ENCODE assay signal across 11 mouse cellular contexts in genomic region chr2:85224221-85225179, GRCm38 (mm10). TPM values are rescaled to one million over a fixed set of nuclear protein-coding genes. Genes with fewer than 3 reads are reported as not detected.
DNase-seq lines count a peak whose midpoint lies in the region; ATAC-seq and TF ChIP-seq lines count a peak whose summit lies in the region.
"Had no signal": no experiment of that assay in that cellular context is flagged by ENCODE, and none has a peak within 500 bp of the region (broad histone marks: within the 10 kb centered on the region; RNA-seq: fewer than 3 reads in every experiment).

No protein-coding gene starts in this region.

- H3K4me3 ChIP-seq in forebrain, postnatal 0 days (ENCODE audit: low read depth, low read length) = no peak overlapping the region
- no peak overlapping the region for H3K4me3 ChIP-seq in neural tube, embryonic 13.5 days
- H3K4me3 ChIP-seq in cerebellum, adult 2 months (replicated peaks; ENCODE audit: insufficient read depth, low read depth, low read length) = no peak overlapping the region
- H3K4me3 ChIP-seq: heart, embryonic 10.5 days had no signal

- 47% methylated on average over 17 of the region's 17 CpGs for WGBS in forebrain, postnatal 0 days
- 51% methylated on average over 17 of the region's 17 CpGs for WGBS in neural tube, embryonic 13.5 days
- WGBS in cerebellum, adult 2 months = 70% methylated on average over 17 of the region's 17 CpGs

- H3K4me1 ChIP-seq in forebrain, postnatal 0 days (ENCODE audit: insufficient read depth) = no peaks in the 10 kb centered on the region
- H3K4me1 ChIP-seq in neural tube, embryonic 13.5 days (replicated peaks) = 0 out of 2 replicates have a peak, but pooled peaks cover 2% of the 10 kb centered on the region
- no peaks in the 10 kb centered on the region for H3K4me1 ChIP-seq in cerebellum, adult 2 months (ENCODE audit: control insufficient read depth, insufficient read depth, low read length)

- no peak for TF ChIP-seq CTCF in forebrain, postnatal 0 days (IDR thresholded peaks at IDR 0.05; ENCODE audit: low read depth)
- no peak for TF ChIP-seq CTCF in cerebellum, adult 2 months (IDR thresholded peaks at IDR 0.05; ENCODE audit: borderline replicate concordance, insufficient read depth, low read depth, low read length)

- no peaks in the 10 kb centered on the region for H3K27me3 ChIP-seq in forebrain, postnatal 0 days (ENCODE audit: insufficient read depth, low read length)
- no peaks in the 10 kb centered on the region for H3K27me3 ChIP-seq in neural tube, embryonic 13.5 days
- no peaks in the 10 kb centered on the region for H3K27me3 ChIP-seq in cerebellum, adult 2 months (ENCODE audit: control insufficient read depth, insufficient read depth, low read length)

- peak; percentile 8 to 9 for DNase-seq in kidney, postnatal 4 days
- DNase-seq in kidney, adult 11 months = no peak
- DNase-seq in forebrain, postnatal 0 days = no peak
- no peak for DNase-seq in retina, embryonic 14.5 days (ENCODE audit: low spot score)
- DNase-seq in cerebellum, adult 2 months = no peak
- DNase-seq in adrenal gland, postnatal 25 days = no peak
- DNase-seq: cerebellum, adult 8-10 months had no signal

- H3K36me3 ChIP-seq in forebrain, postnatal 0 days (ENCODE audit: insufficient read depth) = no peaks in the 10 kb centered on the region
- no peaks in the 10 kb centered on the region for H3K36me3 ChIP-seq in neural tube, embryonic 13.5 days
- H3K36me3 ChIP-seq: heart, embryonic 10.5 days had no signal

- no peak for TF ChIP-seq POLR2A in cerebellum, adult 2 months (IDR thresholded peaks at IDR 0.05; ENCODE audit: borderline replicate concordance, insufficient read depth, low read length)

- H3K27ac ChIP-seq in forebrain, postnatal 0 days (ENCODE audit: low read depth, low read length) = no peak overlapping the region
- H3K27ac ChIP-seq in neural tube, embryonic 13.5 days (replicated peaks) = no peak overlapping the region
- no peak overlapping the region for H3K27ac ChIP-seq in cerebellum, adult 2 months (ENCODE audit: insufficient read depth, low read length)
- H3K27ac ChIP-seq: heart, embryonic 10.5 days had no signal

- no peak overlapping the region for H3K9ac ChIP-seq in forebrain, postnatal 0 days
- H3K9ac ChIP-seq in neural tube, embryonic 13.5 days = no peak overlapping the region

- H3K9me3 ChIP-seq in forebrain, postnatal 0 days (ENCODE audit: low read length) = no peaks in the 10 kb centered on the region
- no peaks in the 10 kb centered on the region for H3K9me3 ChIP-seq in neural tube, embryonic 13.5 days
- H3K9me3 ChIP-seq: heart, embryonic 10.5 days had no signal

- no peak overlapping the region for H3K4me2 ChIP-seq in forebrain, postnatal 0 days (ENCODE audit: low read depth)
- H3K4me2 ChIP-seq in neural tube, embryonic 13.5 days = no peak overlapping the region

- ATAC-seq in common myeloid progenitor, adult 5-6 weeks (replicated peaks; ENCODE audit: low read depth, poor library complexity, severe bottlenecking) = 0 out of 2 replicates have a peak, but pooled peaks have one; percentile 42
- peak; percentile 51 for ATAC-seq in forebrain, postnatal 0 days
- ATAC-seq in neural tube, embryonic 13.5 days (ENCODE audit: low read depth) = peak; percentile 50; the same call in 1 of the 2 replicates

RNA-seq across cellular contexts. Expression of gene Lrrc55, which starts 27.5 kb away (rescaled TPM):
- total RNA-seq in common myeloid progenitor, adult 5-6 weeks (2017) = not detected in 2 replicates
- total RNA-seq in forebrain, postnatal 0 days (2014; rRNA removed) = 31.5 and 36.7 TPM in 2 replicates
- polyA plus RNA-seq in forebrain, postnatal 0 days (2015; fragmentation: Nextera tagmentation; extraction: Ambion mirVana) = 11.2 and 14.6 TPM in 2 replicates
- 5.1 and 5.6 TPM in 2 replicates for polyA plus RNA-seq in neural tube, embryonic 13.5 days (2015; fragmentation: Nextera tagmentation; extraction: Ambion mirVana)
- 7.3 and 8.3 TPM in 2 replicates for polyA plus RNA-seq in cerebellum, adult 2 months (2012; rRNA removed)
- 15.8 and 19.7 TPM in 2 replicates for total RNA-seq in adrenal gland, postnatal 25 days (2021)
- total RNA-seq: megakaryocyte progenitor cell, adult 5-6 weeks had no signal

Comparison
In these comparisons a context has a peak if more than half of its experiments do, and no peak if none do; other contexts are left out.
1. DNase-seq: peak in kidney, postnatal 4 days (2 of 2); none in kidney, adult 11 months (single experiment), forebrain, postnatal 0 days (single experiment), retina, embryonic 14.5 days (single experiment), cerebellum, adult 2 months (0 of 2) and adrenal gland, postnatal 25 days (single experiment).
2. RNA of gene Lrrc55, which starts 27.5 kb away (total RNA-seq): 31.5 to 36.7 TPM in forebrain, postnatal 0 days and 15.8 to 19.7 TPM in adrenal gland, postnatal 25 days; not detected in common myeloid progenitor, adult 5-6 weeks; every median in the first group is over 10 times any median in the second.
3. Peak in every context shown above with its lines, with median percentiles within 50 percentile points of each other: ATAC-seq.